Mouse (Mus musculus) urinary bladder, postnatal 10 days (tissue): Measurements from ENCODE around the gene Ubtf.
"Not testable (repeated sequence)": the region's sequence is repeated elsewhere in the genome, so short reads cannot be mapped to it uniquely, and the experiment has no call there.

Experiments used
- DNase-seq: peaks from one replicate; pipeline ENCODE4 v3.0.0; 2022; ENCODE audit warnings: low spot score

Ubtf gene

GRCm38 (mm10) chr11:102294416-102294815, 25.1 kb downstream of the Ubtf start:
- DNase-seq: no peak

GRCm38 (mm10) chr11:102293971-102294370, 25.6 kb downstream of the Ubtf start:
- no peak for DNase-seq

- no peak for DNase-seq
These were observed 28.4 kb downstream of the Ubtf start for GRCm38 (mm10) chr11:102291051-102291535.

GRCm38 (mm10) chr11:102290141-102290540, 29.4 kb downstream of the Ubtf start:
- no peak for DNase-seq

GRCm38 (mm10) chr11:102289511-102290100, 29.9 kb downstream of the Ubtf start:
- DNase-seq: no peak

GRCm38 (mm10) chr11:102288913-102289312, 30.6 kb downstream of the Ubtf start:
- DNase-seq: no peak

- no peak for DNase-seq
These were observed 31.3 kb downstream of the Ubtf start for GRCm38 (mm10) chr11:102288027-102288804.

GRCm38 (mm10) chr11:102287485-102287884, 32.1 kb downstream of the Ubtf start:
- no peak for DNase-seq

- no peak for DNase-seq
These were observed 34.3 kb downstream of the Ubtf start for GRCm38 (mm10) chr11:102285095-102285834.

- DNase-seq: peak; percentile 80
These were observed 34.9 kb downstream of the Ubtf start, which contains the start of gene Tmub2 for GRCm38 (mm10) chr11:102284501-102285094. Tmub2 (plus strand) TSS chr11:102284931.

GRCm38 (mm10) chr11:102283922-102284321, 35.6 kb downstream of the Ubtf start:
- no peak for DNase-seq

- not testable (repeated sequence) for DNase-seq
These were observed 39.3 kb downstream of the Ubtf start for GRCm38 (mm10) chr11:102280267-102280666.

- DNase-seq: no peak
These were observed 39.9 kb downstream of the Ubtf start for GRCm38 (mm10) chr11:102279595-102279994.

- DNase-seq: no peak
These were observed 41.8 kb downstream of the Ubtf start for GRCm38 (mm10) chr11:102277754-102278153.

- DNase-seq: no peak
These were observed 43.1 kb downstream of the Ubtf start for GRCm38 (mm10) chr11:102276411-102276915.

GRCm38 (mm10) chr11:102268520-102269244, 50.9 kb downstream of the Ubtf start, which contains the start of gene Asb16:
Asb16 (plus strand) TSS chr11:102268743.
- DNase-seq: no peak

GRCm38 (mm10) chr11:102267480-102267879, 52.1 kb downstream of the Ubtf start:
- no peak for DNase-seq

- no peak for DNase-seq
These were observed 52.7 kb downstream of the Ubtf start for GRCm38 (mm10) chr11:102266631-102267355.

GRCm38 (mm10) chr11:102265816-102266215, 53.7 kb downstream of the Ubtf start:
- no peak for DNase-seq

- no peak for DNase-seq
These were observed 56.3 kb downstream of the Ubtf start for GRCm38 (mm10) chr11:102263211-102263610.

- no peak for DNase-seq
These were observed 61.0 kb downstream of the Ubtf start for GRCm38 (mm10) chr11:102258521-102258920.
